Mouse (Mus musculus): ENCODE data around the gene Anapc1. TPM values are rescaled to one million over a fixed set of nuclear protein-coding genes. Genes with fewer than 3 reads are reported as not detected.

Gene Anapc1
- total RNA-seq, 2 experiments from 2014 or later: 101 to 148 TPM

DNA sequence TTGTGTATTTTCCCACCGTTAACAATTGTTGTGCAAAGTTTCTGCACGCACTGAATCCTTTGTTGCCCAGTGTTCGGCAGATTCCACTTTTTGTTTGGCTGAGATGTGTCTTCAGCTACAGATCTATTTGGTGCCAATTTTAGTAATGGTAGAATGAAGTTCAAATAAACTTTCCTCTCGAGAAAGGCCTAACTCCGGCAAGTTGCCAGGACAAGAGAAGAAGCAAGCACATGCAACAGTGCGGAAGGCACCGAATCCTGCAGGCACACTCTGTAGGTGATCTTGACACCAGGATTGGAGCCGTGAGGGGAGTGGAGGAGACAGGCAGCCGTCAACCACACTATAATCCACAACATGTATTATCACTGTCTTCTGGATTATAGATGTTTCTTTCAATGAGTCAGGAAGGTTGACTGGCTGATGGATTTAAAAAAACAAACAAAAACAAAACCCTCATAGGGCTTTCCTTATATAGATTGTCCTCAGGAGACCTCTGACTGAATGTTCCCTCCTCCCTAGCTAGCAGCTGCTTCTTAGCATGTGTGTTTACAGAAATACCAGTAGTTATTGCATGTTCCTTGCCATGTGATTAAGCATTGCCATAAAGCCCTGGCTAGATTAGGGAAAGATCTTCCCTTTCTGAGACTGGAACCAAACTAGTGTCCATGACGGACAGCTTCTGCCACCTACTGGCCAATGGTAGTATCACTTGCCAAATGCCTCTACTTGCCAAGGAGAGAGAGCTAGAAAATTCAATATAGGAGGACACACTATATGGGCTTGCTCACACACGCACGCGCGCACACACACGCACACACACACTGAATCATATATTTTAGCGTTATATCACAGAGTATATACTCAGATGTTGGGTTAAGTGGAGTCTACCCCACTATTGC is 114.2 kb downstream of the Anapc1 start:
- peak; percentile 92 for ATAC-seq (replicated peaks; ENCODE audit: poor library complexity, severe bottlenecking)

DNA sequence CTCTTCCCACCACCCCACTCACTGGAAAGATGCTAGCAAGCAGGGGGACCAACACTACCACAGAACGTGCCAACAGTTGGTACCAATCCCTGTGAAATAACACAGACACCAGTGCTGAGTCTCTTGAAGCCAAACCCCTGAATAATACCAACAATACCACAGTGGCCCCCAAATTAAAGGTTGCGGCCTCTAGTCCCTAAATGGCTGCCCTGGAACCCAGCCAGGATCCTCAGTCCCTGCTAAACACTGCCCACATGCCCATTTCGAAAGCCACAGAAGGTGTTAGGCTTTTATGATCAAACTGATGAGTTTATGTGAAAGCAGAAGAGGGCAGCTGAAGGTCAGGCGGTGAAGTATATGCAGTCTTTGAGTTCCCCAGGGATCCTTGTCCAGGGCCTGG is 116.2 kb downstream of the Anapc1 start:
- ATAC-seq (replicated peaks; ENCODE audit: poor library complexity, severe bottlenecking): no peak

DNA sequence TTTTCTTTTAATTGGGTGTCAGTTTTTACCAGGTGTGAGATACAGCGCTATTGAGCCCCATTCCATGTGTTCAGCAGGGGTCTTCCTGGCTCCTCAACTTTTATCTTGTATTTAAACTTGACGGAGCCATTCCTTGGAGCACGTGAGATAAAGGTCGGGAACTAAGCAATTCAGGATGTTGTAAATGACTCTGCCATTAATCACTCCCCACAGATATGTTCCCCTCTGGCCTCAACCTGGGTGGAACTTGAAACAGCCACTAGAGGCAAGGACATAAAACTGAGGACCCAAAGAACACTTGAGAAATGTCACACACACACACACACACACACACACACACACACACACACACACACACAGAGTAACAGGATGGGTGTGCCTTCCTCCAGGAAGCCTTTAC is 118.7 kb downstream of the Anapc1 start:
- no peak for ATAC-seq (replicated peaks; ENCODE audit: poor library complexity, severe bottlenecking)

DNA sequence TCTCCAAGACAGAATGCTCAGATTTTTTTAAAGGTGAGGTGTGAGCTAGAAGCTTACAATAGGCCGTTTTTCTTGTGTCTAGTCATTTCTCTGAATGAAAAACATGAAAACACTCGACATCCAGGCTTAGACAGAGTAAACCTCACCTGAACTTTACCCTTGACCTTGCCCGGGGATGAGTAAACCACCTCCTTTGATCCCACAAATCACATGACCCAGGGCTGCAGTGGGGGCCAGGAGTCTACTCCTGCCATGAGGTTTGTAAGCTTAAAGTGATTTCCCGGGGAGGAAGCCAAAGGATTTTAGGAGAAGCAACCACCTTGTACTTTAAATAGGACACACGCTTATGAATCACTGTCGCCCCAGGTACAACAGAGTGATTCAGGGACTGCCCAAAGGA is 119.2 kb downstream of the Anapc1 start:
- no peak for ATAC-seq (replicated peaks; ENCODE audit: poor library complexity, severe bottlenecking)

DNA sequence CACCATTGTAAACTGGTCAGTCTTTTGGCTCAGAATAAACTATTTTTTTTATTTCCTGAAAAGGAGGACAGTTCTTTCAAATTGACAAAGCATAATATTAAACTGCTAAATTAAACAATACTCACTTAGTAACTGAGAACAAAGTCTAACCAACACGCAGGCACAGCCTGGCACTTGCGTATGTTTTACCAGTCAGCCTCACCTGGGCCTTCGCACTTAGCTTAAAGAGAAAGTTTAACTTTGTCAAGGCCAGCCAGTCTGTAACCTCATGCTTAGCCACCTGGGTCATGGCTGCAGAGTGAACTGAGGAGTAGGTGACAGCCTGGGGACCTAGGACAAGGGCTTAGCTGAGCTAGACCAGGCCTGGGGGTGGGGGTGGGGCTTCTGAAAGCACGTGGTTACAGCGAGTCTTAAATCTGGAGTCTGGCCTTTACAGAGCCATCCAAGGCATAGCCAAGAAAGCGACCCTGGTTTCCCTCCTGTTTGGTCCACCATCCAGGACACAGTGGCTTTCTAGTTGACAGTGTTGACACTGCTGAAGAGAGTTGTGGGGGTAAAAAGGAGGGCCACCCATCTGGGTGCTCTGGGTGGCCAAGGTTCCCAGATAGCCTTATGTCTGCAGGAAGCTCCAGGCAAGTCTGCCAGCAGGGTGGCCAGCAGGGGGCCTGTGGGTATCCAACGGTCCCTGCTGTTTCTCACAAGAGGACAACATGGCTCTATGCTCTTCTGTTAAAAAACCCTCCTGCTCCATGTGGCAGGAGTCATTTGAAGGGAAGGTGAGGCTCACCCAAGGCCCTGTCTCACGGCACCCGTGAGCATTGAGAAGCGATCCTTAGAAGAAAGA is 120.7 kb downstream of the Anapc1 start:
- ATAC-seq (replicated peaks; ENCODE audit: poor library complexity, severe bottlenecking): 0 out of 2 replicates have a peak, but pooled peaks have one; percentile 30

DNA sequence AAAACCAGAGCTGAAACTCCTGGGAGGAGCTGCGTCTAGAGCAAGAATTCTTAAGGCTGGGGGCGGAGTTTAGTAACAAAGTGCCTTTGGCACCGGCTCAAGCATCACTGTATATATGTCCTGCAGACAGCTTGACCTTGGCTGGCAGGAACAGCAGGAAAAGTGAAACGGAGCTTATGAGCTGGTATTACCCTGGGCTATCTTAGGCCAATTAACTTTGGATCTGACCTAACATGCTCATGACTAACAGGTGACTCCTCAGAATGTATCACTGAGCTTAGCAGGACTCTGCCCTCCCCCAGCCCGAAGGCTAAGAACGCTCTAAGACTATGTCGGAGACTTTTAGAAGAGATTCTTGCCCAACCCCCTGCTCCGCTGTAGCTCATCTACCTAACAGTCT is 121.3 kb downstream of the Anapc1 start:
- no peak for ATAC-seq (replicated peaks; ENCODE audit: poor library complexity, severe bottlenecking)

DNA sequence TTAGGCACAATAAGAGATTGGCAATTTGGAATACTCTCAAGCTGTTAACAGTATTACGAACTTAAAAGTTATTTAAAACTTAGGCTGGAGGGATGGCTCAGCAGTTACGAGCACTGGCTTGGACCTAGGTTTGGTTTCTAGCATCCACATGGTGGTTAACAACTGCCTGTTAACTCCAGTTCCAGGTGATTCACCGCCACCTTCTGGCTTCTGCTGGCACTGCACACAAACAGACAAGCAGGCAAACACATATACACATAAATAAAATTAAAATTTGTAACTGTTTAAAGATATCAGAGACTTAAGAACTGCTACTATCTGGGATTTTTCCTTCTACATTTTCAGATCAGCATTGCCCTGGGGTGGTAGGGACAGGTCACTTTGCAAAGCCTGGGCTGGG is 123.0 kb downstream of the Anapc1 start:
- ATAC-seq (replicated peaks; ENCODE audit: poor library complexity, severe bottlenecking): no peak

Other genes starting within 250 kb of the Anapc1 start
- not detected in 2 replicates for gene Spdye4c, start 96.2 kb downstream of the Anapc1 start, total RNA-seq (2014; fragmentation: Nextera tagmentation)
- gene Spdye4c, start 96.2 kb downstream of the Anapc1 start, total RNA-seq (2017): not detected in 2 replicates
- not detected in 2 replicates for gene Mertk, start 11.6 kb upstream of the Anapc1 start, total RNA-seq (2014; fragmentation: Nextera tagmentation)
- not detected in 2 replicates for gene Mertk, start 11.6 kb upstream of the Anapc1 start, total RNA-seq (2017)
- gene Tmem87b, start 130.7 kb upstream of the Anapc1 start, total RNA-seq (2014; fragmentation: Nextera tagmentation): 11.7 and 18.5 TPM in 2 replicates
- 17.7 and 20.8 TPM in 2 replicates for gene Tmem87b, start 130.7 kb upstream of the Anapc1 start, total RNA-seq (2017)
- gene Fbln7, start 175.6 kb upstream of the Anapc1 start, total RNA-seq (2014; fragmentation: Nextera tagmentation): not detected in 2 replicates
- not detected in 2 replicates for gene Fbln7, start 175.6 kb upstream of the Anapc1 start, total RNA-seq (2017)